Mouse (Mus musculus) ES-Bruce4 (cell line): ENCODE measurements around the gene Tmsb15b2. TPM values are rescaled to one million over a fixed set of nuclear protein-coding genes. Genes with fewer than 3 reads are reported as not detected.

Source experiments
- H3K27ac ChIP-seq: 2 replicates; pipeline ENCODE4 v1.5.1; 2012; ENCODE audit warnings: low read length, inconsistent platforms; ENCODE audit not compliant: insufficient read depth
- H3K27me3 ChIP-seq: 2 replicates; pipeline ENCODE4 v1.6.1; 2012; ENCODE audit warnings: mild to moderate bottlenecking, low read length, inconsistent platforms; ENCODE audit not compliant: control insufficient read depth, poor library complexity, insufficient read depth, severe bottlenecking
- H3K36me3 ChIP-seq: 2 replicates; pipeline ENCODE4 v1.6.1; 2012; ENCODE audit warnings: inconsistent platforms, mild to moderate bottlenecking, low read length, moderate library complexity; ENCODE audit not compliant: control insufficient read depth, poor library complexity, insufficient read depth, severe bottlenecking
- H3K4me1 ChIP-seq: one replicate; pipeline ENCODE4 v1.8.1; 2011; ENCODE audit warnings: low read length; ENCODE audit not compliant: control insufficient read depth, insufficient read depth
- H3K4me3 ChIP-seq: 2 replicates; pipeline ENCODE4 v1.5.1; 2011; ENCODE audit warnings: low read depth, mild to moderate bottlenecking, low read length
- H3K9ac ChIP-seq: 2 replicates; pipeline ENCODE4 v1.6.1; 2012; ENCODE audit warnings: low read depth, mild to moderate bottlenecking, inconsistent platforms; ENCODE audit not compliant: poor library complexity, severe bottlenecking
- H3K9me3 ChIP-seq: replicated peaks from 2 replicates; pipeline ENCODE4 v1.6.1; 2012; ENCODE audit warnings: mild to moderate bottlenecking, low read length, inconsistent platforms; ENCODE audit not compliant: control insufficient read depth, poor library complexity, insufficient read depth, severe bottlenecking
- CTCF ChIP-seq: IDR thresholded peaks from one replicate; pipeline ENCODE4 v1.8.1; 2011; ENCODE audit warnings: low read depth, low read length
- EP300 ChIP-seq: IDR thresholded peaks from 2 replicates; pipeline ENCODE4 v1.6.1; 2011; ENCODE audit warnings: low read depth, low read length; ENCODE audit not compliant: insufficient read depth
- POLR2A ChIP-seq: IDR thresholded peaks from one replicate; pipeline ENCODE4 v1.8.1; 2011; ENCODE audit warnings: low read length; ENCODE audit not compliant: insufficient read depth
- polyA plus RNA-seq: library from polyadenylated mRNA; stranded (reverse); fragments of >200 nt; gene quantifications from 2 replicates; pipeline ENCODE4 v1.2.4, GENCODE M21; 2011; ENCODE audit warnings: low read depth; ENCODE audit not compliant: missing spikeins, insufficient read depth, insufficient read length

Gene Tmsb15b2
- polyA plus RNA-seq, 1 experiment = 34.1 TPM

GRCm38 (mm10) chrX:136992978-136993547, 17.8 kb upstream of the Tmsb15b2 start, which contains the start of gene Zcchc18:
Gene Zcchc18, plus strand, starts transcription at chrX:136993155.
- no peak within 1 kb of the TSS for H3K27ac ChIP-seq
- no peak for TF ChIP-seq EP300
- TF ChIP-seq POLR2A = no peak
- no peak for TF ChIP-seq CTCF

GRCm38 (mm10) chrX:136992191-136992965, 17.1 kb upstream of the Tmsb15b2 start:
- Histone ChIP-seq H3K9me3 (no peaks in the 10 kb centered on the region), H3K9ac (peak overlapping the region; percentile 20; the same call in 1 of the 2 replicates), H3K27ac (no peak overlapping the region), H3K4me3 (peak overlapping the region; percentile 83), H3K27me3 (no peaks in the 10 kb centered on the region; the same call in 1 of the 2 replicates), H3K4me1 (no peaks in the 10 kb centered on the region), H3K36me3 (no peaks in the 10 kb centered on the region)
- TF ChIP-seq CTCF (no peak), EP300 (no peak), POLR2A (no peak)

More at GRCm38 (mm10) chrX:136992978-136993547, 17.8 kb upstream of the Tmsb15b2 start, which contains the start of gene Zcchc18:
- H3K4me1 ChIP-seq = no peaks in the 10 kb centered on the region
- H3K4me3 ChIP-seq = peak within 1 kb of the TSS; percentile 83
- no peaks in the 10 kb centered on the region for H3K36me3 ChIP-seq
- no peaks in the 10 kb centered on the region for H3K9me3 ChIP-seq
- no peaks in the 10 kb centered on the region; the same call in 1 of the 2 replicates for H3K27me3 ChIP-seq
- H3K9ac ChIP-seq = peak within 1 kb of the TSS; percentile 22

- TF ChIP-seq EP300 (no peak), CTCF (no peak), POLR2A (no peak)
- no peaks in the 10 kb centered on the region; the same call in 1 of the 2 replicates for H3K27me3 ChIP-seq
- H3K4me3 ChIP-seq = no peak overlapping the region
- H3K36me3 ChIP-seq = no peaks in the 10 kb centered on the region
- no peak overlapping the region for H3K9ac ChIP-seq
- H3K9me3 ChIP-seq = no peaks in the 10 kb centered on the region
- H3K27ac ChIP-seq = no peak overlapping the region
- no peaks in the 10 kb centered on the region for H3K4me1 ChIP-seq
Measured at GRCm38 (mm10) chrX:136991274-136991673, 16.0 kb upstream of the Tmsb15b2 start.

GRCm38 (mm10) chrX:136986039-136986438, 10.7 kb upstream of the Tmsb15b2 start:
- no peaks in the 10 kb centered on the region for H3K36me3 ChIP-seq
- no peak overlapping the region for H3K4me3 ChIP-seq
- H3K4me1 ChIP-seq = no peaks in the 10 kb centered on the region
- TF ChIP-seq EP300 (no peak), POLR2A (no peak), CTCF (no peak)
- no peaks in the 10 kb centered on the region for H3K27me3 ChIP-seq
- no peak overlapping the region for H3K27ac ChIP-seq
- H3K9me3 ChIP-seq = no peaks in the 10 kb centered on the region
- no peak overlapping the region for H3K9ac ChIP-seq

GRCm38 (mm10) chrX:136978616-136979015, 3.3 kb upstream of the Tmsb15b2 start:
- no peaks in the 10 kb centered on the region for H3K9me3 ChIP-seq
- H3K27ac ChIP-seq = no peak overlapping the region
- H3K4me3 ChIP-seq = no peak overlapping the region; the same call in 1 of the 2 replicates
- H3K4me1 ChIP-seq = no peaks in the 10 kb centered on the region
- no peaks in the 10 kb centered on the region for H3K36me3 ChIP-seq
- H3K27me3 ChIP-seq = no peaks in the 10 kb centered on the region
- no peak for TF ChIP-seq EP300
- no peak for TF ChIP-seq POLR2A
- peak; percentile 53 for TF ChIP-seq CTCF
- H3K9ac ChIP-seq = no peak overlapping the region
